Mouse (Mus musculus) embryonic facial prominence, embryonic 10.5 days (tissue): ENCODE data around the gene Laptm4a. TPM values are rescaled to one million over a fixed set of nuclear protein-coding genes. Genes with fewer than 3 reads are reported as not detected.
A peak's percentile ranks its signal among the peaks of the same experiment; 100 is the strongest.

Experiments
- DNase-seq: peaks from one replicate; pipeline ENCODE4 v3.0.0-alpha.2; 2017; ENCODE audit warnings: low spot score
- H3K27ac ChIP-seq: fragments of 300-500 bp; sonication (generic); replicated peaks from 2 replicates; pipeline ENCODE4 v1.5.1; 2016; ENCODE audit warnings: mild to moderate bottlenecking
- H3K27me3 ChIP-seq: fragments of 300-500 bp; sonication (generic); replicated peaks from 2 replicates; pipeline ENCODE4 v1.6.1; 2016; ENCODE audit warnings: low read depth, mild to moderate bottlenecking; ENCODE audit not compliant: poor library complexity, severe bottlenecking
- H3K36me3 ChIP-seq: fragments of 300-500 bp; sonication (generic); replicated peaks from 2 replicates; pipeline ENCODE4 v1.6.1; 2016; ENCODE audit warnings: mild to moderate bottlenecking, moderate library complexity
- H3K4me1 ChIP-seq: fragments of 300-500 bp; sonication (generic); 2 replicates; pipeline ENCODE4 v1.6.1; 2016
- H3K4me3 ChIP-seq: fragments of 300-500 bp; sonication (generic); 2 replicates; pipeline ENCODE4 v1.5.1; 2016; ENCODE audit warnings: mild to moderate bottlenecking, moderate library complexity
- H3K9me3 ChIP-seq: fragments of 300-500 bp; sonication (generic); 2 replicates; pipeline ENCODE4 v1.6.1; 2016; ENCODE audit warnings: mild to moderate bottlenecking
- WGBS: fragments of 180-500 bp; shearing (Covaris S2); methylation state at CpG from one replicate; pipeline ENCODE4 v1.1.7; 2016; 5-methylcytosine and 5-hydroxymethylcytosine counted together
- polyA plus RNA-seq: library from polyadenylated mRNA; unstranded; fragments of >200 nt; fragmentation: Nextera tagmentation; extraction: Ambion mirVana; gene quantifications from 2 replicates; pipeline ENCODE4 v1.2.1, GENCODE M21; 2016

Gene Laptm4a
- polyA plus RNA-seq, 1 experiment from 2014 or later = 196 TPM

DNA sequence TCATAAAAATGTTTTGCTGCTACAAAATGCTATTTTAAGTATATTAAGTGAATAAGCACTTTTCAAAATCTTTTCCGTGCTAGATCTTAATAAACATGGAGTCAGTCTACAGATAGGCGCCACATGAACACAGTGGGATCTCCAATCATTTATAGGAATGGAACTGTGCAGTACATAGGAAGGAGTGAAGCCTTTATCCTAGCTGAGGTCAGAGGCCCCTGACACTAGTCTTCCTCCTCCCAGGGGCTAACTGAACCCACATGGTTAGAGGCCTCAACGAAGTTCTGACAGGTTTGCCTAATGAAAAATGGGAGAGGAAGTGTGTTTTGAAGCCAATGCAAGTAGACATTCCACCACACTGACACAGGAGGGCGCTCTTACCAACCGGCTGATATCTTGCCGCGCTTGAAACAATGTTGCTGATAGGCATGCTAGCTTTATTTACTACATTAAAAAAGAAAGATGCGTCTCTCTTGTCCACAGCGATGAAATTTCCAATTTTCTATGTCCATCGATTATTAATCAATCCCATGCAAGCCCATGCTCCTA, 32.3 kb upstream of the Laptm4a start:
- no peak overlapping the region for H3K4me3 ChIP-seq
- H3K27ac ChIP-seq = peak overlapping the region; percentile 19; the same call in 1 of the 2 replicates
- H3K9me3 ChIP-seq = no peaks in the 10 kb centered on the region
- H3K4me1 ChIP-seq = peaks cover 54% of the 10 kb centered on the region
- no peaks in the 10 kb centered on the region for H3K36me3 ChIP-seq
- DNase-seq = peak; percentile 79
- peaks cover 22% of the 10 kb centered on the region; the same call in 1 of the 2 replicates for H3K27me3 ChIP-seq
- WGBS = 20% methylated on average over 10 of the region's 10 CpGs

- Histone ChIP-seq H3K27ac (peak overlapping the region; percentile 35; the same call in 1 of the 2 replicates), H3K4me1 (peaks cover 45% of the 10 kb centered on the region), H3K4me3 (0 out of 2 replicates have a peak overlapping the region, but pooled peaks have one; percentile 32), H3K36me3 (no peaks in the 10 kb centered on the region), H3K27me3 (no peaks in the 10 kb centered on the region), H3K9me3 (no peaks in the 10 kb centered on the region)
- WGBS = 42% methylated on average over 16 of the region's 21 CpGs
- DNase-seq = no peak
These were observed 28.5 kb upstream of the Laptm4a start for GRCm38 (mm10) chr12:8892876-8893532.

DNA sequence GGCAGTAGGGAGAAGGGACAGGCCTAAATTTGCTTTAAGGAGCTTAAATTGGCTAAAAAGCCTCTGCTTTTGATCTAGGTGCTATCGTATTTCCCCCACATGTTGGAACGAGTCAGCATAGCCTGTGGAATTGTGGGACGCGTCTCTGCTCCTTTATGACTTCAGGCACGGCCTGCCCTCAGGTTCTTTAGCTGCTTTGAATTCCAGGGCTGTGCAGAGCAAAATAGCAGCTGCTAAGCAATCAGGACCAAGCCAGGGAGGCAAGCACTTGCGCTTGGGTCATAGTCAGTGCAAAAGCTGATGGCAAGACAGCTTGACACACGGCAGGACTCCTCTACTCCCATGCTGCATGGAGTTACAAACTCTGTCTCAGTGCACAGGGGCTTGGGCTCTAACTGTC, 24.3 kb upstream of the Laptm4a start:
- DNase-seq = peak; percentile 61
- H3K36me3 ChIP-seq = no peaks in the 10 kb centered on the region
- peaks cover 63% of the 10 kb centered on the region for H3K4me1 ChIP-seq
- no peaks in the 10 kb centered on the region for H3K27me3 ChIP-seq
- H3K9me3 ChIP-seq = no peaks in the 10 kb centered on the region
- no peak overlapping the region for H3K4me3 ChIP-seq
- 33% methylated on average over 7 of the region's 7 CpGs for WGBS
- H3K27ac ChIP-seq = peak overlapping the region; percentile 74

DNA sequence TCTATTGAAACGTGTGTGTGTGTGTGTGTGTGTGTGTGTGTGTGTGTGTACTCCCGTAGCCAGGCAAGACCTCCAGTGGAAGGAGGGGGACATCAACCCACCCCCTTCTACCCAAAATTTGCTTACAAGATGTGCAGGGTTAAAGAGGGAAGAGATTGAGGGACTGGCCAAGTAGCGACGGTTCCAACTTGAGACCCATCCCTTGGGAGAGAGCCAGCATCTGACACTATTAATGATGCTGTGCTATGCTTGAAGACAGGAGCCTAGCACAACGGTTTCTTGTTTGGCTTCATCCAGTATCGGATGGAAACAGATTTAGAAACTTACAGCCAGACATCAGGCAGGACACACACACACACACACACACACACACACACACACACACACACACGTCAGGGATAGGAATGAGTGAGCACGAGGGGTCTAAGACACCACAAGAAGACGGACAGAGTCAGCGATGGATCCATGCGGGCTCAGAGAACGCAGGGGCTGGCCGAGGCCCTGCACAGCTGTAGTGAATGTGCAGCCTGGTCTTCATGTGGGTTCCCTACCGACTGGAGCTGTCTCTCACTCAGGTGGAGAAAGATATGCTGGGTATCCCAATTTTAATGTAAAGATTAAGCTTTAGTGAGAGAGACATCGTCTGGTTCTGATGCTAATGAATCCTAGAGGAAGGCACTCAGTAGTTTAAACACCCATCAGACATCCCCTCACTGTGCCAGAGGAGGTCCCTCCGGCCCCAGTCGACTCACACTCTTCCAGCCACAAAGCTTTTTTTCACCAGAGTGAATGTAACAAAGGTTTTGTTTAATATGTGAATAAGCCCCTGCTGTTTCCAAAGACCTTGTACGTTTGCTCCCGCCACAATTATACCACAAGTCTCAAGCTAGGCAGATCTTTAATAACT, 22.3 kb upstream of the Laptm4a start:
- WGBS = 64% methylated on average over 19 of the region's 19 CpGs
- peak overlapping the region; percentile 80 for H3K27ac ChIP-seq

DNA sequence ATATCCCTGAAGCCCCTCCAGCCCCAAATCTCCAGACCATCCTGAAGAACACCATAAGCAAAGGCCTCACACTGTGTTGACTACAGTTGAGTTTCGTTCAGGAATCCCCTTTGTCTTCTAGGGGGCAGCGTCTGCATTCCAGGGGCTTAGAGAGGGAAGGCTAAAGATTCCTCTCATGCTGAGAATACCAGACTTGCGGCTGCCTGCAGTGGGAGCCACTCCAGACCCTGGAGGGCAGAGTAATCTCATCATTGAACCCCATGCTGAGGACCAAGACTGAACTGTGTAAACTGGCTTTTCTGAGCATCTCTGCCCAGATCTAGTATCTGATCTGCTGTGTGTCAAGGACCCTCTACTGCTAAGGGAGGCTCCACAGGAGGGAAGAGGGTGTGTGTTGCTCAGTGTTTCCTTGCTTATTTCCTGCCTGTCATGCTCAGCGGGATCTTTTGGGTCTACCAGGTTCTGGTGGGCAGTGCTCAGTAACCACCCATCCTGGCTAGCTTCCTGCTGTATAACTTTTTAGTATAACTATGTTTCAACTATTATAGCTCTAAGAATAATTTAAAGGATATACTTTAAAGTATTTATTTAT, 21.3 kb upstream of the Laptm4a start:
- peaks cover 57% of the 10 kb centered on the region for H3K4me1 ChIP-seq
- 18% methylated on average over 4 of the region's 4 CpGs for WGBS
- no peaks in the 10 kb centered on the region for H3K27me3 ChIP-seq
- H3K9me3 ChIP-seq = no peaks in the 10 kb centered on the region
- peak overlapping the region; percentile 80 for H3K27ac ChIP-seq
- no peak overlapping the region for H3K4me3 ChIP-seq
- no peaks in the 10 kb centered on the region for H3K36me3 ChIP-seq
- peak; percentile 54 for DNase-seq

More for the DNA sequence above, 22.3 kb upstream of the Laptm4a start:
- peaks cover 58% of the 10 kb centered on the region for H3K4me1 ChIP-seq
- no peaks in the 10 kb centered on the region for H3K27me3 ChIP-seq
- DNase-seq = no peak
- H3K36me3 ChIP-seq = no peaks in the 10 kb centered on the region
- no peak overlapping the region for H3K4me3 ChIP-seq
- H3K9me3 ChIP-seq = no peaks in the 10 kb centered on the region

DNA sequence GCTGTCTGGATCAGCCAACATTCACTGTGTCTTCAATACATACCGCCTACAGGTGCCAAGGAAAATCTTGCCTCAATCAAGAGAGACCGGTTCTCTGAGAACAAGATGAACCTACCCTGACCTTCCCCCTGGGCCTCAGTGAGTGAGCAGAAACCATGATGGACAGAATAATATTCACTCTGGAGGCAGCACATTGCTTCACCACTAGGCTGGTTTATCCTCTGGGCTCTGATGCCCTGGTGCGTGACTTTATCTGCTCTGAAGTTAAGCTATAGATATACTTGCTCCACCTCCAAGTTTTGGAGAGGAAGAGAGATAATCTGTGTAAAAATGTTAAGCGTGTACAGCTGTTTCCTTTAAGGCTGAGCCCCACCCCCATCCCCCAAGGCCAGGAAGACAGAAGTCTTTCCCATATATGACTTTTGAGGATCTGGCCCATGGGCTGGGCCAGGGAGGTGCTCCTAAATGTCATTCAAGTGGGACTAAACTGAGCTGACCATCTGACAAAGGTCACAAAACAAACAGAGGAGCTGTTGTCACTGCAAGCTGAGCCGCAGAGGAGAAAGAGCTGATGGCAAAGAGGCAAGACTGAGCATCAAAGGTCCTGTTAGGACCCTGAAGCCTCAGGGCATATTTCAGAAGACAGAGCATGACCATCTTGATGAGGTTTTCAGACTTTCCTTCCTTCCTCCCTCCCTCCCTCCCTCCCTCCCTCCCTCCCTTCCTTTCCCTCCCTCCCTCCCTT, 20.4 kb upstream of the Laptm4a start:
- Histone ChIP-seq H3K4me1 (peaks cover 57% of the 10 kb centered on the region), H3K27ac (peak overlapping the region; percentile 75), H3K4me3 (no peak overlapping the region), H3K9me3 (no peaks in the 10 kb centered on the region), H3K27me3 (no peaks in the 10 kb centered on the region), H3K36me3 (no peaks in the 10 kb centered on the region)
- WGBS = 25% methylated on average over 5 of the region's 5 CpGs
- DNase-seq = peak; percentile 52

- no peak for DNase-seq
- H3K4me1 ChIP-seq = peaks cover 49% of the 10 kb centered on the region
- no peaks in the 10 kb centered on the region for H3K36me3 ChIP-seq
- peak overlapping the region; percentile 75 for H3K27ac ChIP-seq
- 6% methylated on average over 2 of the region's 2 CpGs for WGBS
- H3K4me3 ChIP-seq = no peak overlapping the region
- H3K9me3 ChIP-seq = no peaks in the 10 kb centered on the region
- H3K27me3 ChIP-seq = no peaks in the 10 kb centered on the region
These were observed 19.5 kb upstream of the Laptm4a start for GRCm38 (mm10) chr12:8901934-8902333.

GRCm38 (mm10) chr12:8902479-8902878, 19.0 kb upstream of the Laptm4a start:
- H3K27ac ChIP-seq = peak overlapping the region; percentile 75
- peaks cover 44% of the 10 kb centered on the region for H3K4me1 ChIP-seq
- H3K9me3 ChIP-seq = no peaks in the 10 kb centered on the region
- DNase-seq = no peak
- H3K36me3 ChIP-seq = no peaks in the 10 kb centered on the region
- H3K27me3 ChIP-seq = no peaks in the 10 kb centered on the region
- 29% methylated on average over 3 of the region's 3 CpGs for WGBS
- H3K4me3 ChIP-seq = no peak overlapping the region

- DNase-seq = peak; percentile 81
These were observed 8.4 kb upstream of the Laptm4a start for GRCm38 (mm10) chr12:8912860-8913685.

DNA sequence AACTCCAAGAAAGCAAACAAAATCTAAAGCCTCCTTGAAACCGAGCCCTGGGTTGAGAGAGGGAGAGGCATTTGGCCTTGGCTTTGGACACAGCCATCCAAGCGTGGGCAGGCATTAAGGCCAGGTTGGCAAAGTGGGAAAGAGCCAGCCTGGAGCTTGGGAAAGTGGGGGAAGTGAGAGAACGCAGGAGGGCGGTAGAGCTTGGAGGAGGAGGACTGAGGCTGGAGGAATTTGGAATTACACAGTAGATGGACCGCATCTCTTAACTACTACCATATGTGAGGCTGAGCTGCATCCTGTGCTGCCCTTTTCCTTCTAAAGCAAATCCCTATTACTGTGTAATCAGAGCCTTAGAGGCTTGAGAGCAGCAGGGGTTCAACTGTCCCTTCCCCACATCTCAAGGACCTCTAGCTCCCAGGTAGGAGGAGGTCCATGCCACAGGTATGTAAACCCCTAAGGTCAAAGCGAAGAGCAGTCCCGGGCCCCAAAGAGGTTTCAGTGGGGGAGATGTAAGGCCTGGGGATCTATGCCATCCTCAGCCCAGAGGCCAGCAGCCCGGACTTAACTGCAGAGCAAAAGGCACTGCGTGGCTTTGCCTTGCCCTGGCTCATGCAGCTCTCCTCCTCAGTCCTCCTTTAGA, 7.6 kb upstream of the Laptm4a start:
- Histone ChIP-seq H3K4me3 (peak overlapping the region; percentile 31), H3K27me3 (no peaks in the 10 kb centered on the region), H3K27ac (peak overlapping the region; percentile 94), H3K9me3 (no peaks in the 10 kb centered on the region), H3K4me1 (peaks cover 46% of the 10 kb centered on the region), H3K36me3 (no peaks in the 10 kb centered on the region)
- DNase-seq = peak; percentile 77
- 21% methylated on average over 9 of the region's 9 CpGs for WGBS

More at GRCm38 (mm10) chr12:8912860-8913685, 8.4 kb upstream of the Laptm4a start:
- Histone ChIP-seq H3K27ac (peak overlapping the region; percentile 94), H3K4me1 (peaks cover 46% of the 10 kb centered on the region), H3K4me3 (peak overlapping the region; percentile 30; the same call in 1 of the 2 replicates), H3K27me3 (no peaks in the 10 kb centered on the region), H3K9me3 (no peaks in the 10 kb centered on the region), H3K36me3 (no peaks in the 10 kb centered on the region)
- WGBS = 6% methylated on average over 16 of the region's 16 CpGs

- H3K27me3 ChIP-seq = no peaks in the 10 kb centered on the region
- H3K9me3 ChIP-seq = no peaks in the 10 kb centered on the region
- WGBS = 55% methylated on average over 5 of the region's 5 CpGs
- peak overlapping the region; percentile 78 for H3K27ac ChIP-seq
- H3K36me3 ChIP-seq = no peaks in the 10 kb centered on the region
- H3K4me1 ChIP-seq = peaks cover 52% of the 10 kb centered on the region
- H3K4me3 ChIP-seq = no peak overlapping the region
- DNase-seq = no peak
These were observed 5.1 kb upstream of the Laptm4a start for GRCm38 (mm10) chr12:8916378-8916777.
